Mouse (Mus musculus) limb, embryonic 14.5 days (tissue): ENCODE measurements around the gene Synj2bp. TPM values are rescaled to one million over a fixed set of nuclear protein-coding genes. Genes with fewer than 3 reads are reported as not detected.
A peak's percentile ranks its signal among the peaks of the same experiment; 100 is the strongest.

Experiments used
- ATAC-seq: fragments of 200-750 bp; cut with Nextera tagmentation; 2 replicates; pipeline ENCODE4 v1.8.0; 2017; ENCODE audit warnings: low read depth, moderate number of reproducible peaks, moderate TSS enrichment; ENCODE audit not compliant: low FRiP score
- DNase-seq: peaks from one replicate; pipeline ENCODE4 v3.0.0-alpha.2; 2015; ENCODE audit warnings: low spot score
- H3K27ac ChIP-seq: fragments of 300-500 bp; sonication (generic); replicated peaks from 2 replicates; pipeline ENCODE4 v1.5.1; 2014; ENCODE audit warnings: low read depth, mild to moderate bottlenecking, low read length, moderate library complexity, mixed read lengths
- H3K27me3 ChIP-seq: fragments of 300-500 bp; sonication (generic); 2 replicates; pipeline ENCODE4 v1.6.1; 2014; ENCODE audit warnings: low read length, mixed read lengths; ENCODE audit not compliant: control insufficient read depth, insufficient read depth
- H3K36me3 ChIP-seq: fragments of 300-500 bp; sonication (generic); 2 replicates; pipeline ENCODE4 v1.6.1; 2014; ENCODE audit warnings: mild to moderate bottlenecking, low read length, moderate library complexity, mixed read lengths; ENCODE audit not compliant: control insufficient read depth, insufficient read depth
- H3K4me1 ChIP-seq: fragments of 300-500 bp; sonication (generic); 2 replicates; pipeline ENCODE4 v1.6.1; 2014; ENCODE audit warnings: antibody characterized with exemption, low read length, mixed read lengths; ENCODE audit not compliant: control insufficient read depth, insufficient read depth
- H3K4me2 ChIP-seq: fragments of 300-500 bp; sonication (generic); replicated peaks from 2 replicates; pipeline ENCODE4 v1.6.1; 2014; ENCODE audit warnings: low read depth, mild to moderate bottlenecking, low read length, moderate library complexity; ENCODE audit not compliant: severe bottlenecking
- H3K4me3 ChIP-seq: fragments of 300-500 bp; sonication (generic); replicated peaks from 2 replicates; pipeline ENCODE4 v1.5.1; 2014; ENCODE audit warnings: low read length
- H3K9ac ChIP-seq: fragments of 300-500 bp; sonication (generic); 2 replicates; pipeline ENCODE4 v1.6.1; 2014; ENCODE audit warnings: mild to moderate bottlenecking, low read depth, low read length, moderate library complexity; ENCODE audit not compliant: severe bottlenecking
- H3K9me3 ChIP-seq: fragments of 300-500 bp; sonication (generic); 2 replicates; pipeline ENCODE4 v1.6.1; 2016; ENCODE audit warnings: low read length; ENCODE audit not compliant: control insufficient read depth
- POLR2A ChIP-seq: fragments of 200-500 bp; IDR thresholded peaks from 2 replicates; pipeline ENCODE4 v1.8.0; 2012; ENCODE audit warnings: inconsistent platforms, mild to moderate bottlenecking, moderate library complexity, borderline replicate concordance; ENCODE audit not compliant: insufficient read depth, insufficient read length; ENCODE audit errors: extremely low read depth
- WGBS: fragments of 180-500 bp; shearing (Covaris S2); extraction: QIAGEN DNeasy Blood & Tissue Kit; methylation state at CpG from one replicate; pipeline ENCODE4 v1.1.7; 2014; 5-methylcytosine and 5-hydroxymethylcytosine counted together
- polyA plus RNA-seq, 2 experiments: library from polyadenylated mRNA; depleted of rRNA in 1 of 2; stranded (reverse) in 1 of 2; unstranded in 1 of 2; fragments of >200 nt; fragmentation: Nextera tagmentation in 1 of 2; extraction: Ambion mirVana in 1 of 2; gene quantifications; 2 replicates each; pipeline versions ENCODE4 v1.2.1 to v1.2.3; 2012 to 2014

The Synj2bp gene
- polyA plus RNA-seq (2012; rRNA removed) = 22.2 and 24.9 TPM in 2 replicates
- polyA plus RNA-seq (2014; fragmentation: Nextera tagmentation; extraction: Ambion mirVana) = 32.2 and 38.7 TPM in 2 replicates

GRCm38 (mm10) chr12:81532316-81533028 is at the start of gene Synj2bp, which contains the start of gene Gm20498:
Gene Synj2bp (minus strand): TSS chr12:81532911.
Gene Gm20498 (minus strand): TSS chr12:81532905.
- Histone ChIP-seq H3K4me2 (peak within 1 kb of the TSS; percentile 66), H3K36me3 (no peaks in the 10 kb centered on the region), H3K27me3 (no peaks in the 10 kb centered on the region), H3K27ac (peak within 1 kb of the TSS; percentile 67), H3K9ac (peak within 1 kb of the TSS; percentile 75), H3K4me1 (peaks cover 3% of the 10 kb centered on the region; the same call in 1 of the 2 replicates), H3K9me3 (no peaks in the 10 kb centered on the region), H3K4me3 (peak within 1 kb of the TSS; percentile 80)
- no peak for TF ChIP-seq POLR2A
- peak; percentile 95 for ATAC-seq
- under 1% methylated on average over 46 of the region's 46 CpGs for WGBS
- peak; percentile 88 for DNase-seq

GRCm38 (mm10) chr12:81568374-81568773 is 35.7 kb upstream of the Synj2bp start, which contains the start of gene Adam21:
Gene Adam21 (minus strand): TSS chr12:81568474.
- no peak within 1 kb of the TSS for H3K9ac ChIP-seq
- peaks cover 15% of the 10 kb centered on the region for H3K36me3 ChIP-seq
- ATAC-seq (no peak), DNase-seq (no peak)
- H3K4me3 ChIP-seq = no peak within 1 kb of the TSS
- H3K27me3 ChIP-seq = no peaks in the 10 kb centered on the region
- H3K27ac ChIP-seq = no peak within 1 kb of the TSS
- TF ChIP-seq POLR2A = no peak
- H3K4me1 ChIP-seq = no peaks in the 10 kb centered on the region
- H3K4me2 ChIP-seq = no peak within 1 kb of the TSS
- 89% methylated on average over 1 of the region's 1 CpGs for WGBS
- no peaks in the 10 kb centered on the region for H3K9me3 ChIP-seq

GRCm38 (mm10) chr12:81567931-81568330 is 35.2 kb upstream of the Synj2bp start:
- Histone ChIP-seq H3K27me3 (no peaks in the 10 kb centered on the region), H3K27ac (no peak overlapping the region), H3K9ac (no peak overlapping the region), H3K9me3 (no peaks in the 10 kb centered on the region), H3K4me2 (no peak overlapping the region), H3K4me1 (no peaks in the 10 kb centered on the region), H3K36me3 (peaks cover 15% of the 10 kb centered on the region), H3K4me3 (no peak overlapping the region)
- ATAC-seq = no peak
- no peak for TF ChIP-seq POLR2A
- DNase-seq = no peak
- 88% methylated on average over 5 of the region's 5 CpGs for WGBS

- Histone ChIP-seq H3K9me3 (no peaks in the 10 kb centered on the region), H3K4me1 (no peaks in the 10 kb centered on the region), H3K27me3 (no peaks in the 10 kb centered on the region), H3K36me3 (no peaks in the 10 kb centered on the region), H3K4me3 (no peak overlapping the region), H3K4me2 (no peak overlapping the region), H3K9ac (no peak overlapping the region), H3K27ac (no peak overlapping the region)
- 92% methylated on average over 3 of the region's 3 CpGs for WGBS
- no peak for DNase-seq
- no peak for ATAC-seq
- TF ChIP-seq POLR2A = no peak
Measured at GRCm38 (mm10) chr12:81564173-81564572, 31.5 kb upstream of the Synj2bp start.

- no peak overlapping the region for H3K27ac ChIP-seq
- H3K9ac ChIP-seq = no peak overlapping the region
- ATAC-seq (no peak), DNase-seq (no peak)
- no peak for TF ChIP-seq POLR2A
- H3K4me1 ChIP-seq = no peaks in the 10 kb centered on the region
- no peaks in the 10 kb centered on the region for H3K9me3 ChIP-seq
- WGBS = 91% methylated on average over 3 of the region's 3 CpGs
- no peak overlapping the region for H3K4me2 ChIP-seq
- H3K4me3 ChIP-seq = no peak overlapping the region
- no peaks in the 10 kb centered on the region for H3K36me3 ChIP-seq
- no peaks in the 10 kb centered on the region for H3K27me3 ChIP-seq
Measured at GRCm38 (mm10) chr12:81549286-81549685, 16.6 kb upstream of the Synj2bp start.
